Mouse (Mus musculus) bone marrow, adult 2 months (tissue): ENCODE results near the gene Nelfb.
"Not testable (repeated sequence)": the region's sequence is repeated elsewhere in the genome, so short reads cannot be mapped to it uniquely, and the experiment has no call there.

ENCODE experiments used
- CTCF ChIP-seq: fragments of 200-500 bp; IDR thresholded peaks from 2 replicates; pipeline ENCODE4 v1.5.1; 2011; ENCODE audit warnings: low read length, control low read depth; ENCODE audit not compliant: control insufficient read depth, insufficient read depth
- POLR2A ChIP-seq: fragments of 200-500 bp; IDR thresholded peaks from 2 replicates; pipeline ENCODE4 v1.6.1; 2011; ENCODE audit warnings: low read depth, mild to moderate bottlenecking, control low read depth, low read length, borderline replicate concordance; ENCODE audit not compliant: control insufficient read depth

- not testable (repeated sequence) for TF ChIP-seq CTCF, POLR2A
These were observed 46.0 kb upstream of the Nelfb start for GRCm38 (mm10) chr2:25257250-25257649.
